Mouse (Mus musculus) liver, adult 2 months (tissue): Measurements from ENCODE around the gene Lrrc23. TPM values are rescaled to one million over a fixed set of nuclear protein-coding genes. Genes with fewer than 3 reads are reported as not detected.

Source experiments
- DNase-seq: peaks from one replicate; pipeline ENCODE4 v3.0.0-alpha.2; 2011; ENCODE audit warnings: low read depth, low spot score; ENCODE audit errors: extremely low read depth
- H3K27ac ChIP-seq: fragments of 200-500 bp; replicated peaks from 2 replicates; pipeline ENCODE4 v1.5.1; 2012; ENCODE audit warnings: low read depth, mild to moderate bottlenecking, control low read depth, inconsistent platforms, low read length; ENCODE audit not compliant: insufficient read depth
- H3K27me3 ChIP-seq: fragments of 200-500 bp; 2 replicates; pipeline ENCODE4 v1.6.1; 2012; ENCODE audit warnings: mild to moderate bottlenecking, moderate library complexity, low read length, inconsistent platforms; ENCODE audit not compliant: control insufficient read depth, insufficient read depth
- H3K36me3 ChIP-seq: fragments of 200-500 bp; 2 replicates; pipeline ENCODE4 v1.6.1; 2012; ENCODE audit warnings: low read length, inconsistent platforms; ENCODE audit not compliant: control insufficient read depth, insufficient read depth
- H3K4me1 ChIP-seq: fragments of 200-500 bp; 2 replicates; pipeline ENCODE4 v1.6.1; 2011; ENCODE audit warnings: low read length; ENCODE audit not compliant: control insufficient read depth, insufficient read depth
- H3K4me3 ChIP-seq: fragments of 200-500 bp; 2 replicates; pipeline ENCODE4 v1.5.1; 2011; ENCODE audit warnings: low read depth, mild to moderate bottlenecking, control low read depth, low read length, moderate library complexity; ENCODE audit not compliant: insufficient read depth
- H3K79me2 ChIP-seq: fragments of 200-500 bp; 2 replicates; pipeline ENCODE4 v1.6.1; 2012; ENCODE audit warnings: inconsistent platforms, mild to moderate bottlenecking, low read length, moderate library complexity; ENCODE audit not compliant: control insufficient read depth, insufficient read depth
- H3K9ac ChIP-seq: fragments of 200-500 bp; 2 replicates; pipeline ENCODE4 v1.6.1; 2012; ENCODE audit warnings: low read depth, mild to moderate bottlenecking, control low read depth, inconsistent platforms, low read length
- CTCF ChIP-seq: fragments of 200-500 bp; IDR thresholded peaks from 2 replicates; pipeline ENCODE4 v1.5.1; 2011; ENCODE audit warnings: low read depth, low read length, control low read depth
- POLR2A ChIP-seq: fragments of 200-500 bp; IDR thresholded peaks from 2 replicates; pipeline ENCODE4 v1.6.1; 2011; ENCODE audit warnings: low read length, control low read depth; ENCODE audit not compliant: insufficient read depth; ENCODE audit errors: extremely low read depth
- WGBS: fragments of 180-500 bp; shearing (Covaris S2); methylation state at CpG from one replicate; pipeline ENCODE4 v1.1.7; 2018; 5-methylcytosine and 5-hydroxymethylcytosine counted together
- polyA plus RNA-seq: library from polyadenylated mRNA; depleted of rRNA; stranded (reverse); fragments of >200 nt; gene quantifications from 2 replicates; pipeline ENCODE4 v1.2.3, GENCODE M21; 2012
- total RNA-seq: library from RNA; depleted of rRNA; stranded (reverse); fragments of >200 nt; gene quantifications from 2 replicates; pipeline ENCODE4 v1.2.3, GENCODE M21; 2014

Gene Lrrc23
- total and polyA plus RNA-seq, 2 experiments: not detected

- whole genome bisulfite sequencing: 77% methylated on average over 2 of the region's 2 CpGs
- H3K9ac ChIP-seq: no peak overlapping the region
- TF ChIP-seq CTCF (no peak), POLR2A (no peak)
- H3K36me3 ChIP-seq: no peaks in the 10 kb centered on the region
- DNase-seq: no peak
- no peaks in the 10 kb centered on the region for H3K27me3 ChIP-seq
- H3K27ac ChIP-seq: no peak overlapping the region
- no peak overlapping the region for H3K4me3 ChIP-seq
- no peaks in the 10 kb centered on the region for H3K4me1 ChIP-seq
- H3K79me2 ChIP-seq: no peaks in the 10 kb centered on the region
These were observed 16.7 kb upstream of the Lrrc23 start for GRCm38 (mm10) chr6:124796200-124796599.

- 80% methylated on average over 4 of the region's 4 CpGs for WGBS
- H3K9ac ChIP-seq: no peak overlapping the region
- no peaks in the 10 kb centered on the region for H3K36me3 ChIP-seq
- H3K4me3 ChIP-seq: no peak overlapping the region
- H3K4me1 ChIP-seq: no peaks in the 10 kb centered on the region
- H3K27me3 ChIP-seq: no peaks in the 10 kb centered on the region
- no peak for DNase-seq
- H3K79me2 ChIP-seq: no peaks in the 10 kb centered on the region
- TF ChIP-seq POLR2A: no peak
- no peak overlapping the region for H3K27ac ChIP-seq
These were observed 16.3 kb upstream of the Lrrc23 start for GRCm38 (mm10) chr6:124795781-124796180.

- no peak for TF ChIP-seq POLR2A
- no peak for TF ChIP-seq CTCF
- Histone ChIP-seq H3K4me3 (no peak overlapping the region), H3K27ac (no peak overlapping the region), H3K4me1 (peaks cover 2% of the 10 kb centered on the region; the same call in 1 of the 2 replicates), H3K36me3 (no peaks in the 10 kb centered on the region), H3K9ac (no peak overlapping the region), H3K79me2 (no peaks in the 10 kb centered on the region), H3K27me3 (no peaks in the 10 kb centered on the region)
- WGBS: 75% methylated on average over 3 of the region's 3 CpGs
- no peak for DNase-seq
These were observed 12.4 kb upstream of the Lrrc23 start for GRCm38 (mm10) chr6:124791911-124792310.

- no peak overlapping the region for H3K27ac ChIP-seq
- H3K4me3 ChIP-seq: no peak overlapping the region
- H3K79me2 ChIP-seq: no peaks in the 10 kb centered on the region
- DNase-seq: no peak
- 65% methylated on average over 4 of the region's 4 CpGs for WGBS
- H3K9ac ChIP-seq: no peak overlapping the region
- no peak for TF ChIP-seq POLR2A
- TF ChIP-seq CTCF: no peak
- peaks cover 2% of the 10 kb centered on the region; the same call in 1 of the 2 replicates for H3K4me1 ChIP-seq
- H3K36me3 ChIP-seq: no peaks in the 10 kb centered on the region
- H3K27me3 ChIP-seq: no peaks in the 10 kb centered on the region
These were observed 10.6 kb upstream of the Lrrc23 start for GRCm38 (mm10) chr6:124790121-124790520.

- WGBS: 78% methylated on average over 4 of the region's 4 CpGs
- H3K9ac ChIP-seq: no peak overlapping the region
- peaks cover 2% of the 10 kb centered on the region; the same call in 1 of the 2 replicates for H3K4me1 ChIP-seq
- no peak overlapping the region for H3K4me3 ChIP-seq
- no peaks in the 10 kb centered on the region for H3K36me3 ChIP-seq
- no peaks in the 10 kb centered on the region for H3K27me3 ChIP-seq
- TF ChIP-seq CTCF: no peak
- no peak for TF ChIP-seq POLR2A
- H3K27ac ChIP-seq: no peak overlapping the region
- no peaks in the 10 kb centered on the region for H3K79me2 ChIP-seq
- no peak for DNase-seq
These were observed 10.0 kb upstream of the Lrrc23 start for GRCm38 (mm10) chr6:124789519-124789918.

GRCm38 (mm10) chr6:124787722-124788121 lies 8.2 kb upstream of the Lrrc23 start:
- Histone ChIP-seq H3K36me3 (no peaks in the 10 kb centered on the region), H3K27ac (no peak overlapping the region), H3K79me2 (no peaks in the 10 kb centered on the region), H3K9ac (no peak overlapping the region), H3K4me1 (peaks cover 2% of the 10 kb centered on the region; the same call in 1 of the 2 replicates), H3K4me3 (no peak overlapping the region), H3K27me3 (no peaks in the 10 kb centered on the region)
- TF ChIP-seq CTCF (no peak), POLR2A (no peak)
- DNase-seq: no peak
- WGBS: 82% methylated on average over 10 of the region's 10 CpGs
